Mouse (Mus musculus) kidney, embryonic 14.5 days (tissue): ENCODE data around the gene Mnd1. TPM values are rescaled to one million over a fixed set of nuclear protein-coding genes. Genes with fewer than 3 reads are reported as not detected.
A peak's percentile ranks its signal among the peaks of the same experiment; 100 is the strongest.

Experiments
- ATAC-seq: fragments of 200-750 bp; cut with Nextera tagmentation; 2 replicates; pipeline ENCODE4 v1.8.0; 2017; ENCODE audit warnings: moderate number of reproducible peaks, mild to moderate bottlenecking, moderate TSS enrichment, moderate library complexity; ENCODE audit not compliant: low FRiP score, low TSS enrichment
- H3K27ac ChIP-seq: fragments of 300-500 bp; sonication (generic); 2 replicates; pipeline ENCODE4 v1.5.1; 2014; ENCODE audit warnings: low read depth, mild to moderate bottlenecking, low read length, moderate library complexity, mixed read lengths
- H3K27me3 ChIP-seq: fragments of 300-500 bp; sonication (generic); 2 replicates; pipeline ENCODE4 v1.6.1; 2014; ENCODE audit warnings: mild to moderate bottlenecking, low read length; ENCODE audit not compliant: control insufficient read depth, insufficient read depth
- H3K36me3 ChIP-seq: fragments of 300-500 bp; sonication (generic); 2 replicates; pipeline ENCODE4 v1.6.1; 2014; ENCODE audit warnings: low read length, mixed read lengths; ENCODE audit not compliant: control insufficient read depth, insufficient read depth
- H3K4me1 ChIP-seq: fragments of 300-500 bp; sonication (generic); 2 replicates; pipeline ENCODE4 v1.6.1; 2014; ENCODE audit warnings: low read length, mixed read lengths; ENCODE audit not compliant: control insufficient read depth, insufficient read depth
- H3K4me2 ChIP-seq: fragments of 300-500 bp; sonication (generic); replicated peaks from 2 replicates; pipeline ENCODE4 v1.6.1; 2014; ENCODE audit warnings: low read depth, mild to moderate bottlenecking, low read length
- H3K4me3 ChIP-seq: fragments of 300-500 bp; sonication (generic); 2 replicates; pipeline ENCODE4 v1.5.1; 2014; ENCODE audit warnings: mild to moderate bottlenecking, low read length
- H3K9ac ChIP-seq: fragments of 300-500 bp; sonication (generic); 2 replicates; pipeline ENCODE4 v1.6.1; 2014; ENCODE audit warnings: low read depth, mild to moderate bottlenecking, low read length, moderate library complexity
- H3K9me3 ChIP-seq: fragments of 300-500 bp; sonication (generic); 2 replicates; pipeline ENCODE4 v1.6.1; 2016; ENCODE audit warnings: low read length; ENCODE audit not compliant: control insufficient read depth
- WGBS: fragments of 180-500 bp; shearing (Covaris S2); extraction: QIAGEN DNeasy Blood & Tissue Kit; methylation state at CpG from one replicate; pipeline ENCODE4 v1.1.7; 2014; 5-methylcytosine and 5-hydroxymethylcytosine counted together
- polyA plus RNA-seq: library from polyadenylated mRNA; unstranded; fragments of >200 nt; fragmentation: Nextera tagmentation; extraction: Ambion mirVana; gene quantifications from 2 replicates; pipeline ENCODE4 v1.2.1, GENCODE M21; 2014

Gene Mnd1
- polyA plus RNA-seq, 1 experiment from 2014 or later: 19.9 TPM

DNA sequence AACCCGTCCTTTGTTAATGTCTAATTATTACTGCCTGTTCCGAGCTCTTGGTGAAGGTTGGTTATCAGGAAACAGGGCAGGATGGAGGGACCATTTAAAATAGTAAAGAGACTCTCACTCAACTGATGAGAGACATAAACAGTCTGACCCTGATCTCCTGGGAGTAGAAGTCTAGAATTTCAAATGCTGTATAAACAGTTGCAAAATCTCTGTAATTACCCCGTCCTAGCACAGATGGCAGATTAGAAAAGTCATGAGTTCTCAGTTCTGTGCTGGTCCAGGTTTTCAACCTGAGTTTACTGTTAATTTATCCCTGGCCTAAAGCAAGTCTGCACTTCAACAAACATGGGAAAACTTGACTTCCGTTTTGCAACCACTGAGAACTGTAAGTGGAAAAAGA, 95.5 kb downstream of the Mnd1 start:
- Histone ChIP-seq H3K36me3 (no peaks in the 10 kb centered on the region), H3K9me3 (0 out of 2 replicates have a peak, but pooled peaks cover 3% of the 10 kb centered on the region), H3K4me2 (no peak overlapping the region), H3K27me3 (no peaks in the 10 kb centered on the region), H3K4me1 (peaks cover 7% of the 10 kb centered on the region; the same call in 1 of the 2 replicates), H3K4me3 (no peak overlapping the region), H3K27ac (no peak overlapping the region), H3K9ac (no peak overlapping the region)
- WGBS: 18% methylated on average over 4 of the region's 4 CpGs
- ATAC-seq: no peak

GRCm38 (mm10) chr3:84059676-84060075, 95.9 kb downstream of the Mnd1 start:
- Histone ChIP-seq H3K4me1 (peaks cover 7% of the 10 kb centered on the region; the same call in 1 of the 2 replicates), H3K9me3 (0 out of 2 replicates have a peak, but pooled peaks cover 3% of the 10 kb centered on the region), H3K27ac (no peak overlapping the region), H3K4me3 (no peak overlapping the region), H3K27me3 (no peaks in the 10 kb centered on the region), H3K4me2 (no peak overlapping the region), H3K36me3 (no peaks in the 10 kb centered on the region), H3K9ac (no peak overlapping the region)
- no peak for ATAC-seq
- 33% methylated on average over 4 of the region's 4 CpGs for WGBS

DNA sequence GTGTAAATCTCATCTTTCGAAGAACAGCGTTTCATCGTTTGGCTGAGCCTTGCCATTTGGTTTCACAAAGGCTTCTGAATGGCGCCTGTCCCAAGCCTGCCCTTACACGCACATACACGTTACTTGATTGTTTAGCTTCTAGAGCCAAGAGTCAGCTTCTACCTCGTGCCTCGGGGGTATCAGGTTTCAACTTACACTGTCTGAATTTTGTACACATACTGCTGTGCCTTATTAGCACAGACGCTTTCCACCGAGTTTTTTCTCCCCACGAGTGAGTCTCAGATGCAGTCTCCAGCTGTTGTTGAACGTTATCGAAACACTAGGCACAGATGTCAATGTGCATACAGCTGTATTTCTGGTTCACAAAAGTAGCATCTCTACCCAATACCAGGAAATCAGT, 96.3 kb downstream of the Mnd1 start:
- Histone ChIP-seq H3K4me2 (peak overlapping the region; percentile 1; the same call in 1 of the 2 replicates), H3K9me3 (0 out of 2 replicates have a peak, but pooled peaks cover 3% of the 10 kb centered on the region), H3K27ac (no peak overlapping the region), H3K36me3 (no peaks in the 10 kb centered on the region), H3K4me1 (peaks cover 7% of the 10 kb centered on the region; the same call in 1 of the 2 replicates), H3K4me3 (no peak overlapping the region), H3K9ac (no peak overlapping the region), H3K27me3 (no peaks in the 10 kb centered on the region)
- WGBS: 30% methylated on average over 13 of the region's 13 CpGs
- no peak for ATAC-seq

DNA sequence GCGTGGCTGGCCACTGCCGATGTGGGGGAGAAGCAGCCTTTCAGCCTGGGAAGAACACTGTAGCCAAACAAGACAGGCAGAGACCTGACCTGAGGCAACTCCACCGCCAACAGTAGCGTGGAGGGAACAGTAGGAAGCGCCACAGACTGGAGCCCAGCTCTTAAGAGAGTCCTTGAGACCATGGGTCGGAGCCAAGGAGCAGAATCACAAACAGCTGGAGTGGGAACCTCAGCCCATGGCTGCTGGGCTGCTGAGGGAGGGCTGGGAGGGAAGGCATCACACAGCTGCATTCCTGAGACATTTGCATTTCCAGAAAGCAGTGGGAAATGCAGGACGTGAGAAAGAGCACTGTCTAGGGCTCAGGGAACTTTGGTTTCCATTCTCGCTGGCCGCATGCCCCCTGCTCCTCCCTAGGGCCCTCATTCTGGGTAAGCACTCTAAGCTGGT, 106.8 kb downstream of the Mnd1 start:
- 19% methylated on average over 9 of the region's 9 CpGs for WGBS
- Histone ChIP-seq H3K4me2 (no peak overlapping the region), H3K9me3 (no peaks in the 10 kb centered on the region), H3K27ac (no peak overlapping the region), H3K4me3 (no peak overlapping the region), H3K27me3 (no peaks in the 10 kb centered on the region), H3K36me3 (no peaks in the 10 kb centered on the region), H3K9ac (no peak overlapping the region), H3K4me1 (0 out of 2 replicates have a peak, but pooled peaks cover 3% of the 10 kb centered on the region)
- ATAC-seq: peak; percentile 76; the same call in 1 of the 2 replicates

GRCm38 (mm10) chr3:84046206-84046605, 109.4 kb downstream of the Mnd1 start:
- WGBS: 88% methylated on average over 8 of the region's 8 CpGs
- no peak overlapping the region for H3K27ac ChIP-seq
- no peak overlapping the region for H3K4me2 ChIP-seq
- 0 out of 2 replicates have a peak, but pooled peaks cover 3% of the 10 kb centered on the region for H3K4me1 ChIP-seq
- no peaks in the 10 kb centered on the region for H3K36me3 ChIP-seq
- H3K27me3 ChIP-seq: no peaks in the 10 kb centered on the region
- no peak for ATAC-seq
- H3K9me3 ChIP-seq: no peaks in the 10 kb centered on the region
- no peak overlapping the region for H3K4me3 ChIP-seq
- H3K9ac ChIP-seq: no peak overlapping the region

- H3K27ac ChIP-seq: no peak overlapping the region
- no peak overlapping the region for H3K4me2 ChIP-seq
- peaks cover 12% of the 10 kb centered on the region; the same call in 1 of the 2 replicates for H3K4me1 ChIP-seq
- no peak for ATAC-seq
- H3K27me3 ChIP-seq: no peaks in the 10 kb centered on the region
- H3K9me3 ChIP-seq: no peaks in the 10 kb centered on the region
- no peaks in the 10 kb centered on the region for H3K36me3 ChIP-seq
- 80% methylated on average over 8 of the region's 8 CpGs for WGBS
- H3K4me3 ChIP-seq: no peak overlapping the region
- H3K9ac ChIP-seq: no peak overlapping the region
These were observed 113.8 kb downstream of the Mnd1 start for GRCm38 (mm10) chr3:84041739-84042138.

GRCm38 (mm10) chr3:84040476-84041082, 115.0 kb downstream of the Mnd1 start:
- Histone ChIP-seq H3K4me3 (peak overlapping the region; percentile 92), H3K36me3 (no peaks in the 10 kb centered on the region), H3K9ac (peak overlapping the region; percentile 65), H3K4me2 (peak overlapping the region; percentile 91), H3K27ac (peak overlapping the region; percentile 76), H3K4me1 (peaks cover 12% of the 10 kb centered on the region; the same call in 1 of the 2 replicates), H3K9me3 (no peaks in the 10 kb centered on the region), H3K27me3 (no peaks in the 10 kb centered on the region)
- WGBS: 1% methylated on average over 23 of the region's 23 CpGs
- ATAC-seq: peak; percentile 54

- peak; percentile 93 for ATAC-seq
- H3K9me3 ChIP-seq: no peaks in the 10 kb centered on the region
- 0 out of 2 replicates have a peak, but pooled peaks cover 4% of the 10 kb centered on the region for H3K36me3 ChIP-seq
- H3K4me1 ChIP-seq: peaks cover 12% of the 10 kb centered on the region; the same call in 1 of the 2 replicates
- peak within 1 kb of the TSS; percentile 92 for H3K27ac ChIP-seq
- H3K9ac ChIP-seq: peak within 1 kb of the TSS; percentile 95
- WGBS: 1% methylated on average over 80 of the region's 100 CpGs
- H3K27me3 ChIP-seq: no peaks in the 10 kb centered on the region
- H3K4me2 ChIP-seq: peak within 1 kb of the TSS; percentile 91
- H3K4me3 ChIP-seq: peak within 1 kb of the TSS; percentile 92
These were observed 115.7 kb downstream of the Mnd1 start, which contains the start of gene Tmem131l for GRCm38 (mm10) chr3:84039646-84040475. TSS of gene Tmem131l (minus strand) at chr3:84040175.
